Mouse (Mus musculus): ENCODE measurements around the gene Rfx2.

DNA sequence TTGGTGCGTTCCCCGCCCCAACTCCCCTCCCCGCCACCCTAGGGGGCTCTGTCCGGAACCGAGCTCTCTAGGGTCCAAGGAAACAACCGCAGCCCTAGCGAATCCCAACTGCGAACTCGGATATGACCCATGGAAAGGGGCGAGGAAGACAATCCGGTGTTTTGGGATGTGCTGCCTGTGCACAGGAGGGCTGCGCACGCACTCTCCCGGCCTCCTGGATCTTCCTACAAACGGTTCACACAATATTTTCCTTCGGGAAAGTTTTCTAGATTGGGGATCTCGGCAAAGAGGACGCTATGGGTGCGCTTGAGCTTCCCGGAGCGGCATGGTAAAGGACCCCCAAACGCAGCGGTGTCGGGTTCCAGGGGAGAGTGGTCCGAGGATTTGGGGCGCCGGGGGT lies 1.0 kb downstream of the Rfx2 start:
- TF ChIP-seq CTCF (conservative IDR thresholded peaks at IDR 0.05; ENCODE audit: low read length) (no peak), NANOG (IDR thresholded peaks at IDR 0.05; ENCODE audit: borderline replicate concordance, low read length) (no peak)
